ENCODE assay signal across 12 mouse cellular contexts in genomic region chr5:57708396-57708795, GRCm38 (mm10).
DNase-seq lines count a peak whose midpoint lies in the region.
"Had no signal": no experiment of that assay in that cellular context is flagged by ENCODE, and none has a peak within 500 bp of the region (broad histone marks: within the 10 kb centered on the region; RNA-seq: fewer than 3 reads in every experiment).

No protein-coding gene starts in this region.

- DNase-seq in cerebellum, postnatal 10 days = peak; percentile 89 to 90
- DNase-seq in cerebellum, adult 8-10 months = no peak
- peak; percentile 9 to 46 for DNase-seq in cerebellum, postnatal 25 days
- DNase-seq in cerebellum, adult 9-11 months = no peak
- peak; percentile 30 for DNase-seq in retina, postnatal 1 day
- no peak for DNase-seq in retina, embryonic 14.5 days (ENCODE audit: low spot score)
- DNase-seq: adrenal gland, adult 8-10 months; adrenal gland, postnatal 14 days; adrenal gland, postnatal 36 days; B cell, adult 2 months; cerebellum, adult 11-12 months; embryo, embryonic 11 days had no signal

Comparison
In these comparisons a context has a peak if more than half of its experiments do, and no peak if none do; other contexts are left out.
1. DNase-seq: peak in cerebellum, postnatal 10 days (2 of 2), cerebellum, postnatal 25 days (2 of 2) and retina, postnatal 1 day (single experiment); none in cerebellum, adult 8-10 months (single experiment), cerebellum, adult 9-11 months (single experiment) and retina, embryonic 14.5 days (single experiment).